8 mouse cellular contexts compared by ENCODE assay signal in the genomic region with DNA sequence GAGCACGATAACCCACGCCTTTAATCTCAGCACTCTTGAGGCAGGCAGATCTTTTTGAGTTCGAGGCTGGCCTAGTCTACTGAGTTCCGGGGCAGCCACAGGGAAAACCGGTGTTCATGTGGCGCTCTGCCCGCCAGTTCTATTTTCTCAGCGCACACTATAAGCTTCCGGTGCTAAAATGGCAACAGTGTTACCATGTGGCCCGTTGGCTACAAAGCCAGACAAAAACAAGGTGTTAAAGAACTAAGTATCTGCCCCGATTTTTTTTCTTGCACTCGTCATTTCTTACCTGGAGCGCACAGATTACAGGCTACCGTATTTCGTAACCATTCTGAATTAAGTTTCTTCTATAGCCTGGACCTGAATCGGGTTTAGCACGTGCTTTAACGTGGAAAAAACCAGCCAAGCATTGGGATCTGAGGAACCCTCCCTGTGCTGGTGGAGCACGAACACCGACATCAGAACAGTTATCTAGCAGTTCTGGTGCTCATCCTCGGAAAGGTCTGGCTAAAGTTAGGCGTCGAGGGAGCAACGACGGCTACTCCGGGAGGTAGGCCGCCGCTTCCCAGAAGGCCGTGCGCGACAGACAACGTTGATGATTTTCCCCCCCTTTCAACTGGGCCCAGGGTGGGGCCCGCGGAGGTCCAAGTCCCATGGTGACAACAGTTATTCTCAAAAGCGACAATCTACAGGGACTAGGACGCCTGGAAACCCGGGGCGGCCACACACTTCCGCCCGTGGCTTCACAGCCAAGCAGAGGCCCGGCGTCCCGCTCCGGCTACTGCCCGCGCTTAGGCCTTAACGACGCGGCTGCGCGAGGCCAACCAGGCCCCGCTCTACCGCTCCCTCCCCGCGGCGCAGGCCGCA. TPM values are rescaled to one million over a fixed set of nuclear protein-coding genes. Genes with fewer than 3 reads are reported as not detected.
DNase-seq lines count a peak whose midpoint lies in the region; ATAC-seq and TF ChIP-seq lines count a peak whose summit lies in the region.

No protein-coding gene starts in this region.

- peaks cover 51% of the 10 kb centered on the region for H3K79me3 ChIP-seq in C2C12 (ENCODE audit: low read depth)

- peak overlapping the region; percentile 69 for H3K4me2 ChIP-seq in heart, embryonic 15.5 days
- H3K4me2 ChIP-seq in stomach, embryonic 15.5 days, result peak overlapping the region; percentile 63

- H3K79me2 ChIP-seq in C2C12 (ENCODE audit: control insufficient read depth, insufficient read depth), result peaks cover 57% of the 10 kb centered on the region

- no peaks in the 10 kb centered on the region for H3K27me3 ChIP-seq in C2C12 (ENCODE audit: control insufficient read depth, insufficient read depth, insufficient read length)
- no peaks in the 10 kb centered on the region for H3K27me3 ChIP-seq in heart, embryonic 15.5 days
- H3K27me3 ChIP-seq in megakaryocyte, embryonic 14.5 days (replicated peaks), result no peaks in the 10 kb centered on the region
- H3K27me3 ChIP-seq in stomach, embryonic 15.5 days (replicated peaks), result no peaks in the 10 kb centered on the region

- DNase-seq in cerebellum, adult 11-12 months, result peak; percentile 42
- no peak for DNase-seq in cerebellum, postnatal 36 days
- peak; percentile 48 for DNase-seq in cerebellum, adult 9-11 months
- peak; percentile 50 to 56 for DNase-seq in kidney, postnatal 36 days

- peaks cover 35% of the 10 kb centered on the region for H3K4me1 ChIP-seq in heart, embryonic 15.5 days (replicated peaks)
- H3K4me1 ChIP-seq in megakaryocyte, embryonic 14.5 days, result peaks cover 50% of the 10 kb centered on the region
- peaks cover 18% of the 10 kb centered on the region for H3K4me1 ChIP-seq in stomach, embryonic 15.5 days

- peaks cover 41% of the 10 kb centered on the region for H3K36me3 ChIP-seq in C2C12 (ENCODE audit: control insufficient read depth, insufficient read depth)
- H3K36me3 ChIP-seq in heart, embryonic 15.5 days, result peaks cover 41% of the 10 kb centered on the region
- peaks cover 43% of the 10 kb centered on the region for H3K36me3 ChIP-seq in megakaryocyte, embryonic 14.5 days (replicated peaks; ENCODE audit: low read length)
- peaks cover 30% of the 10 kb centered on the region for H3K36me3 ChIP-seq in stomach, embryonic 15.5 days

- H3K9ac ChIP-seq in heart, embryonic 15.5 days, result peak overlapping the region; percentile 98
- peak overlapping the region; percentile 80 for H3K9ac ChIP-seq in stomach, embryonic 15.5 days

- ATAC-seq in heart, embryonic 15.5 days (replicated peaks; ENCODE audit: insufficient number of reproducible peaks, insufficient read depth, low FRiP score, low read depth), result peak; percentile 63
- peak; percentile 54 for ATAC-seq in stomach, embryonic 15.5 days (ENCODE audit: insufficient read depth, low FRiP score, low read depth)

- H3ac ChIP-seq in C2C12 (ENCODE audit: control insufficient read depth, insufficient read length, low read depth), result peak overlapping the region; percentile 96

- peak overlapping the region; percentile 95 for H3K27ac ChIP-seq in heart, embryonic 15.5 days
- H3K27ac ChIP-seq in stomach, embryonic 15.5 days, result peak overlapping the region; percentile 88

- no peaks in the 10 kb centered on the region for H3K9me3 ChIP-seq in heart, embryonic 15.5 days (replicated peaks)
- H3K9me3 ChIP-seq in megakaryocyte, embryonic 14.5 days, result no peaks in the 10 kb centered on the region
- H3K9me3 ChIP-seq in stomach, embryonic 15.5 days, result no peaks in the 10 kb centered on the region

- under 1% methylated on average over 57 of the region's 57 CpGs for WGBS in heart, embryonic 15.5 days
- under 1% methylated on average over 57 of the region's 57 CpGs for WGBS in stomach, embryonic 15.5 days

- peak overlapping the region; percentile 89 for H3K4me3 ChIP-seq in C2C12 (ENCODE audit: insufficient read depth, poor library complexity, severe bottlenecking)
- H3K4me3 ChIP-seq in heart, embryonic 15.5 days, result peak overlapping the region; percentile 88
- peak overlapping the region; percentile 98 for H3K4me3 ChIP-seq in megakaryocyte, embryonic 14.5 days (replicated peaks)
- H3K4me3 ChIP-seq in stomach, embryonic 15.5 days (replicated peaks), result peak overlapping the region; percentile 72

- TF ChIP-seq CTCF in C2C12 (IDR thresholded peaks at IDR 0.05; ENCODE audit: control insufficient read depth, insufficient read depth, insufficient read length), result no peak

TF ChIP-seq in C2C12, 6 proteins besides CTCF, POLR2A, EP300 and RAD21:
- TF ChIP-seq MYOG (IDR thresholded peaks at IDR 0.05; ENCODE audit: control insufficient read depth, extremely low read depth, insufficient read length), result no peak
- TF ChIP-seq CEBPB (IDR thresholded peaks at IDR 0.05; ENCODE audit: low read depth), result no peak
- no peak for TF ChIP-seq FOSL1 (IDR thresholded peaks at IDR 0.05; ENCODE audit: insufficient read depth, low read length, poor library complexity, severe bottlenecking)
- TF ChIP-seq USF1 (IDR thresholded peaks at IDR 0.05; ENCODE audit: low read depth), result no peak
- TF ChIP-seq MAX (IDR thresholded peaks at IDR 0.05), result peak; percentile 38

RNA-seq across cellular contexts. Expression of a gene that starts 0.8 kb away (rescaled TPM):
- 198 TPM for polyA plus RNA-seq in C2C12 (2012; fragmentation: generic; extraction: Trizol)
- polyA plus RNA-seq in heart, embryonic 15.5 days (2015; fragmentation: Nextera tagmentation; extraction: Ambion mirVana), result 153 and 176 TPM in 2 replicates
- 18.5 TPM in 1 of 2 replicates, not detected in the other for polyA plus RNA-seq in megakaryocyte, embryonic 14.5 days (2012; ENCODE audit: insufficient read depth, low replicate concordance)
- 306 and 317 TPM in 2 replicates for polyA plus RNA-seq in stomach, embryonic 15.5 days (2015; fragmentation: Nextera tagmentation; extraction: Ambion mirVana)

RNA-seq across cellular contexts. Expression of a gene that starts 17.1 kb away (rescaled TPM):
- not detected for polyA plus RNA-seq in C2C12 (2012; fragmentation: generic; extraction: Trizol)
- 0.16 and 0.38 TPM in 2 replicates for polyA plus RNA-seq in heart, embryonic 15.5 days (2015; fragmentation: Nextera tagmentation; extraction: Ambion mirVana)
- polyA plus RNA-seq in megakaryocyte, embryonic 14.5 days (2012; ENCODE audit: insufficient read depth, low replicate concordance), result not detected in 2 replicates
- polyA plus RNA-seq in stomach, embryonic 15.5 days (2015; fragmentation: Nextera tagmentation; extraction: Ambion mirVana), result 0.09 TPM in 2 replicates

RNA-seq across cellular contexts. Expression of a gene that starts 23.6 kb away (rescaled TPM):
- 0.36 TPM for polyA plus RNA-seq in C2C12 (2012; fragmentation: generic; extraction: Trizol)
- polyA plus RNA-seq in heart, embryonic 15.5 days (2015; fragmentation: Nextera tagmentation; extraction: Ambion mirVana), result 0.39 TPM in 1 of 2 replicates, not detected in the other
- polyA plus RNA-seq in megakaryocyte, embryonic 14.5 days (2012; ENCODE audit: insufficient read depth, low replicate concordance), result not detected in 2 replicates
- 1.5 and 4.4 TPM in 2 replicates for polyA plus RNA-seq in stomach, embryonic 15.5 days (2015; fragmentation: Nextera tagmentation; extraction: Ambion mirVana)

RNA-seq across cellular contexts. Expression of a gene that starts 34.7 kb away (rescaled TPM):
- 282 TPM for polyA plus RNA-seq in C2C12 (2012; fragmentation: generic; extraction: Trizol)
- polyA plus RNA-seq in heart, embryonic 15.5 days (2015; fragmentation: Nextera tagmentation; extraction: Ambion mirVana), result 76.8 and 113 TPM in 2 replicates
- polyA plus RNA-seq in megakaryocyte, embryonic 14.5 days (2012; ENCODE audit: insufficient read depth, low replicate concordance), result 215 and 385 TPM in 2 replicates
- polyA plus RNA-seq in stomach, embryonic 15.5 days (2015; fragmentation: Nextera tagmentation; extraction: Ambion mirVana), result 222 and 230 TPM in 2 replicates

Comparison
In these comparisons a context has a peak if more than half of its experiments do, and no peak if none do; other contexts are left out.
1. DNase-seq: peak in cerebellum, adult 11-12 months (single experiment), cerebellum, adult 9-11 months (single experiment) and kidney, postnatal 36 days (2 of 2); none in cerebellum, postnatal 36 days (0 of 2).
2. Peak in every context shown above with its lines, with median percentiles within 50 percentile points of each other: H3K4me3 ChIP-seq.